Mouse (Mus musculus): Measurements from ENCODE around the gene BC025920. TPM values are rescaled to one million over a fixed set of nuclear protein-coding genes. Genes with fewer than 3 reads are reported as not detected.
A peak's percentile ranks its signal among the peaks of the same experiment; 100 is the strongest.

Gene BC025920
- total and polyA plus RNA-seq, 3 experiments, result 1.4 to 2.3 (median 1.6) TPM

- no peaks in the 10 kb centered on the region for H3K79me2 ChIP-seq (replicated peaks; ENCODE audit: control insufficient read depth, extremely low read depth, insufficient read depth, poor library complexity, severe bottlenecking)
- peak; percentile 52 for DNase-seq (ENCODE audit: extremely low read depth)
- dilution Hi-C loops (cut with MboI; ENCODE audit: extremely low pct_ligation_motif_present, extremely low pct_unique_long_range_greater_than_20kb, low sequenced_read_pairs) (no loop called here), in situ Hi-C loops (cut with MboI; ENCODE audit: low pct_ligation_motif_present, low pct_unique_long_range_greater_than_20kb, low sequenced_read_pairs) (loop anchor here (5.0 to 10.0 kb wide), 2 partner anchors 40 to 108 kb away; partner anchors contain the start of gene Ncln)
- no peak overlapping the region for H3K4me2 ChIP-seq (ENCODE audit: insufficient read depth, low read depth, poor library complexity, severe bottlenecking)
- H3K27ac ChIP-seq (ENCODE audit: insufficient read depth, low read depth), result no peak overlapping the region
- H3K36me3 ChIP-seq (replicated peaks in 1 of 2; ENCODE audit: control insufficient read depth in 1 of 2, insufficient read depth in 1 of 2, low read length in 1 of 2), result peaks cover 0 to 4% of the 10 kb centered on the region in 2 experiments
- no peaks in the 10 kb centered on the region for H3K9me3 ChIP-seq (replicated peaks; ENCODE audit: low read length)
- 0 out of 2 replicates have a peak, but pooled peaks have one; percentile 25 for TF ChIP-seq TCF12 (IDR thresholded peaks at IDR 0.05; ENCODE audit: low read depth, low read length)
- TF ChIP-seq CTCF (conservative IDR thresholded peaks at IDR 0.05 in 1 of 2, IDR thresholded peaks at IDR 0.05 in 1 of 2; ENCODE audit: low read depth in 2 of 2, low read length in 2 of 2), result peak; percentile 55 to 68
- TF ChIP-seq SIN3A (IDR thresholded peaks at IDR 0.05; ENCODE audit: low read length), result no peak
- TF ChIP-seq IRF4 (IDR thresholded peaks at IDR 0.05; ENCODE audit: low read depth, low read length), result 0 out of 2 replicates have a peak, but pooled peaks have one; percentile 10
- TF ChIP-seq ZNF384 (IDR thresholded peaks at IDR 0.05; ENCODE audit: low read depth, low read length), result peak; percentile 45
- 0 out of 2 replicates have a peak, but pooled peaks have one; percentile 25 for TF ChIP-seq ELF1 (IDR thresholded peaks at IDR 0.05; ENCODE audit: low read depth, low read length)
- TF ChIP-seq ETS1 (conservative IDR thresholded peaks at IDR 0.05; ENCODE audit: low read depth, low read length), result peak; percentile 31; the same call in 1 of the 2 replicates
- peak; percentile 82 for TF ChIP-seq JUND (conservative IDR thresholded peaks at IDR 0.05; ENCODE audit: low read depth, low read length)
- no peak for TF ChIP-seq MAFK (IDR thresholded peaks at IDR 0.05; ENCODE audit: insufficient replicate concordance, low read length)
- TF ChIP-seq SMC3 (IDR thresholded peaks at IDR 0.05; ENCODE audit: low read depth, low read length), result peak; percentile 27
- TF ChIP-seq JUN (IDR thresholded peaks at IDR 0.05; ENCODE audit: insufficient read depth, low read depth, low read length), result peak; percentile 83
- no peak for TF ChIP-seq NRF1 (IDR thresholded peaks at IDR 0.05; ENCODE audit: low read depth, low read length)
- peak; percentile 76; the same call in 1 of the 2 replicates for TF ChIP-seq MAZ (IDR thresholded peaks at IDR 0.05; ENCODE audit: low read depth, low read length)
- no peak overlapping the region for H3K9ac ChIP-seq (ENCODE audit: insufficient read depth, low read depth)
- H3K4me3 ChIP-seq (replicated peaks in 1 of 3; ENCODE audit: low read depth in 2 of 3, low read length in 2 of 3, poor library complexity in 1 of 3), result no peak overlapping the region
- peaks cover 19 to 35% of the 10 kb centered on the region in 2 experiments for H3K4me1 ChIP-seq (ENCODE audit: control insufficient read depth in 1 of 2, insufficient read depth in 2 of 2)
- H3K27me3 ChIP-seq (replicated peaks), result peaks cover 44% of the 10 kb centered on the region
Observed at GRCm38 (mm10) chr10:81602741-81603151, 3.3 kb upstream of the BC025920 start.

GRCm38 (mm10) chr10:81604019-81604967, 1.8 kb upstream of the BC025920 start:
- peaks cover 16 to 35% of the 10 kb centered on the region in 2 experiments for H3K4me1 ChIP-seq (ENCODE audit: control insufficient read depth in 1 of 2, insufficient read depth in 2 of 2)
- no peak for DNase-seq (ENCODE audit: extremely low read depth)
- H3K9ac ChIP-seq (ENCODE audit: insufficient read depth, low read depth), result no peak overlapping the region; the same call in 1 of the 2 replicates
- H3K4me2 ChIP-seq (ENCODE audit: insufficient read depth, low read depth, poor library complexity, severe bottlenecking), result peak overlapping the region; percentile 91
- in situ Hi-C loops (cut with MboI; ENCODE audit: low pct_ligation_motif_present, low pct_unique_long_range_greater_than_20kb, low sequenced_read_pairs), result loop anchor here (5.0 to 10.0 kb wide), 2 partner anchors 42 to 109 kb away; partner anchors contain the start of gene Ncln
- TF ChIP-seq NELFE (IDR thresholded peaks at IDR 0.05; ENCODE audit: low read depth, low read length), result no peak
- TF ChIP-seq BHLHE40 (IDR thresholded peaks at IDR 0.05; ENCODE audit: low read depth, low read length), result peak; percentile 44; the same call in 1 of the 2 replicates
- peak overlapping the region; percentile 17; the same call in 1 of the 2 replicates for H3K27ac ChIP-seq (ENCODE audit: insufficient read depth, low read depth)
- H3K27me3 ChIP-seq (replicated peaks), result peaks cover 30% of the 10 kb centered on the region
- H3K79me2 ChIP-seq (replicated peaks; ENCODE audit: control insufficient read depth, extremely low read depth, insufficient read depth, poor library complexity, severe bottlenecking), result no peaks in the 10 kb centered on the region
- peaks cover 6 to 19% of the 10 kb centered on the region in 2 experiments for H3K36me3 ChIP-seq (replicated peaks in 1 of 2; ENCODE audit: control insufficient read depth in 1 of 2, insufficient read depth in 1 of 2, low read length in 1 of 2)
- dilution Hi-C loops (cut with MboI; ENCODE audit: extremely low pct_ligation_motif_present, extremely low pct_unique_long_range_greater_than_20kb, low sequenced_read_pairs), result no loop called here
- H3K9me3 ChIP-seq (replicated peaks; ENCODE audit: low read length), result no peaks in the 10 kb centered on the region
- H3K4me3 ChIP-seq (replicated peaks in 1 of 3; ENCODE audit: low read depth in 2 of 3, low read length in 2 of 3, poor library complexity in 1 of 3), result peak overlapping the region; percentile 47 to 68 (median 52)

Data from CH12.LX (cell line).